Mouse (Mus musculus) liver, embryonic 14.5 days (tissue): ENCODE measurements around the gene Elfn1.

ENCODE experiments used
- CTCF ChIP-seq: IDR thresholded peaks from 2 replicates; pipeline ENCODE4 v1.5.1; 2016; ENCODE audit warnings: antibody characterized with exemption, low read depth, control low read depth
- EP300 ChIP-seq: IDR thresholded peaks from 2 replicates; pipeline ENCODE4 v1.6.1; 2016; ENCODE audit warnings: antibody characterized with exemption, low read depth

DNA sequence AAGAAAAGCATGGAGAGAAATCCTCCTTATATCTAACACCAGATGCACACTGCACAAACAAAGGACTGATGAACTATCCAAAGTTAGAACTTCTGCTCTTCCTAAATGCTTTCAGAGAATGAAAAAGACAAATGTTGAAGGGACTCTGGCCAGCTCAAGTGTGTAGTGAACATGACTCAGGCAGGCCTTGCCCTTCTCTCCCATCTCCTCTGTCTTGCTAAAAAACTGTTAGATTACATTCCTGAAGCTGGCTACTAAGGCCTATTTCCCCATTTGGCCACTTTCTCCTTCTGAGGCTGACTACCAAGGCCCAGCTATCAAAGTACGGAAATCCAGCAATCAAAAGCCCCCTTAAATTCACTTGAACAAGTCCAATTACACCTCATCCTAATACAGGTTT is 111.9 kb downstream of the Elfn1 start:
- no peak for TF ChIP-seq CTCF
- TF ChIP-seq EP300 = no peak
